Mouse (Mus musculus): ENCODE data around the gene Hist1h3g. TPM values are rescaled to one million over a fixed set of nuclear protein-coding genes. Genes with fewer than 3 reads are reported as not detected.
A peak's percentile ranks its signal among the peaks of the same experiment; 100 is the strongest.
"Not testable (repeated sequence)": the region's sequence is repeated elsewhere in the genome, so short reads cannot be mapped to it uniquely, and the experiment has no call there.

The Hist1h3g gene
- polyA plus RNA-seq, 1 experiment from 2014 or later: 5.3 TPM

- peak; percentile 89 for ATAC-seq
- WGBS: under 1% methylated on average over 56 of the region's 70 CpGs
Measured at GRCm38 (mm10) chr13:23530901-23531875, 4.0 kb upstream of the Hist1h3g start, which contains the start of gene Hist1h4h. TSS of gene Hist1h4h (plus strand) at chr13:23531050.

GRCm38 (mm10) chr13:23532262-23533075 lies 2.8 kb upstream of the Hist1h3g start:
- no peaks in the 10 kb centered on the region for H3K36me3 ChIP-seq
- peaks cover 53% of the 10 kb centered on the region for H3K4me1 ChIP-seq (replicated peaks)

More at GRCm38 (mm10) chr13:23530901-23531875, 4.0 kb upstream of the Hist1h3g start, which contains the start of gene Hist1h4h:
- H3K9ac ChIP-seq (replicated peaks): peak within 1 kb of the TSS; percentile 80
- peak within 1 kb of the TSS; percentile 98 for H3K27ac ChIP-seq
- no peaks in the 10 kb centered on the region for H3K9me3 ChIP-seq
- peaks cover 45% of the 10 kb centered on the region for H3K4me1 ChIP-seq (replicated peaks)
- peak within 1 kb of the TSS; percentile 55 for H3K4me3 ChIP-seq (replicated peaks)
- no peaks in the 10 kb centered on the region for H3K36me3 ChIP-seq
- peak within 1 kb of the TSS; percentile 76 for H3K4me2 ChIP-seq (replicated peaks)
- no peaks in the 10 kb centered on the region for H3K27me3 ChIP-seq

GRCm38 (mm10) chr13:23533560-23534367 lies 1.5 kb upstream of the Hist1h3g start, which contains the start of gene Hist1h2af:
TSS of gene Hist1h2af (plus strand) at chr13:23533906.
- H3K27me3 ChIP-seq, H3K36me3 ChIP-seq, H3K9me3 ChIP-seq: not testable (repeated sequence)
- peak; percentile 49; the same call in 1 of the 2 replicates for ATAC-seq
- Histone ChIP-seq H3K4me1 (replicated peaks) (peaks cover 53% of the 10 kb centered on the region), H3K4me2 (replicated peaks) (peak within 1 kb of the TSS; percentile 76), H3K9ac (replicated peaks) (peak within 1 kb of the TSS; percentile 54), H3K27ac (peak within 1 kb of the TSS; percentile 98), H3K4me3 (replicated peaks) (peak within 1 kb of the TSS; percentile 55)
- WGBS: 0% methylated on average over 25 of the region's 53 CpGs

More at GRCm38 (mm10) chr13:23532262-23533075, 2.8 kb upstream of the Hist1h3g start:
- H3K4me2 ChIP-seq (replicated peaks): peak overlapping the region; percentile 76
- WGBS: 22% methylated on average over 9 of the region's 9 CpGs
- H3K9ac ChIP-seq (replicated peaks): peak overlapping the region; percentile 80
- H3K9me3 ChIP-seq: no peaks in the 10 kb centered on the region
- H3K27me3 ChIP-seq: no peaks in the 10 kb centered on the region
- peak overlapping the region; percentile 98 for H3K27ac ChIP-seq
- ATAC-seq: no peak
- peak overlapping the region; percentile 55 for H3K4me3 ChIP-seq (replicated peaks)

GRCm38 (mm10) chr13:23534368-23535131 lies 672 bp upstream of the Hist1h3g start:
- Histone ChIP-seq H3K4me1 (replicated peaks) (peaks cover 47% of the 10 kb centered on the region), H3K27ac (peak overlapping the region; percentile 72), H3K9ac (replicated peaks) (peak overlapping the region; percentile 48), H3K27me3 (no peaks in the 10 kb centered on the region), H3K4me2 (replicated peaks) (peak overlapping the region; percentile 76), H3K36me3 (no peaks in the 10 kb centered on the region), H3K4me3 (replicated peaks) (peak overlapping the region; percentile 55), H3K9me3 (no peaks in the 10 kb centered on the region)
- peak; percentile 0; the same call in 1 of the 2 replicates for ATAC-seq
- WGBS: under 1% methylated on average over 15 of the region's 15 CpGs

GRCm38 (mm10) chr13:23536076-23536822 lies 1.0 kb downstream of the Hist1h3g start:
- Histone ChIP-seq H3K4me3 (replicated peaks) (peak overlapping the region; percentile 55), H3K36me3 (no peaks in the 10 kb centered on the region), H3K27me3 (no peaks in the 10 kb centered on the region), H3K27ac (no peak overlapping the region), H3K9ac (replicated peaks) (peak overlapping the region; percentile 59), H3K4me2 (replicated peaks) (peak overlapping the region; percentile 76), H3K4me1 (replicated peaks) (peaks cover 42% of the 10 kb centered on the region), H3K9me3 (no peaks in the 10 kb centered on the region)
- WGBS: 18% methylated on average over 7 of the region's 7 CpGs
- no peak for ATAC-seq

GRCm38 (mm10) chr13:23537006-23537710 lies 1.9 kb downstream of the Hist1h3g start:
- WGBS: 79% methylated on average over 3 of the region's 3 CpGs
- H3K4me3 ChIP-seq (replicated peaks): no peak overlapping the region; the same call in 1 of the 2 replicates

GRCm38 (mm10) chr13:23538249-23538648 lies 3.0 kb downstream of the Hist1h3g start:
- 75% methylated on average over 5 of the region's 5 CpGs for WGBS

More at GRCm38 (mm10) chr13:23537006-23537710, 1.9 kb downstream of the Hist1h3g start:
- no peak overlapping the region for H3K27ac ChIP-seq
- no peaks in the 10 kb centered on the region for H3K9me3 ChIP-seq
- H3K4me1 ChIP-seq (replicated peaks): peaks cover 38% of the 10 kb centered on the region
- no peaks in the 10 kb centered on the region for H3K36me3 ChIP-seq
- H3K9ac ChIP-seq (replicated peaks): no peak overlapping the region
- H3K4me2 ChIP-seq (replicated peaks): peak overlapping the region; percentile 76
- H3K27me3 ChIP-seq: no peaks in the 10 kb centered on the region
- ATAC-seq: no peak

GRCm38 (mm10) chr13:23539821-23540220 lies 4.6 kb downstream of the Hist1h3g start:
- not testable (repeated sequence) for H3K27ac ChIP-seq; H3K4me2 ChIP-seq (replicated peaks); H3K36me3 ChIP-seq; H3K9ac ChIP-seq (replicated peaks); H3K4me3 ChIP-seq (replicated peaks); ATAC-seq; H3K9me3 ChIP-seq; H3K27me3 ChIP-seq
- peaks cover 25% of the 10 kb centered on the region for H3K4me1 ChIP-seq (replicated peaks)
- 70% methylated on average over 1 of the region's 1 CpGs for WGBS

More at GRCm38 (mm10) chr13:23538249-23538648, 3.0 kb downstream of the Hist1h3g start:
- H3K4me1 ChIP-seq (replicated peaks): peaks cover 33% of the 10 kb centered on the region
- H3K27me3 ChIP-seq: no peaks in the 10 kb centered on the region
- H3K36me3 ChIP-seq: no peaks in the 10 kb centered on the region
- H3K4me2 ChIP-seq (replicated peaks): no peak overlapping the region
- no peak overlapping the region for H3K9ac ChIP-seq (replicated peaks)
- no peaks in the 10 kb centered on the region for H3K9me3 ChIP-seq
- H3K27ac ChIP-seq: no peak overlapping the region
- no peak overlapping the region for H3K4me3 ChIP-seq (replicated peaks)
- ATAC-seq: no peak

GRCm38 (mm10) chr13:23541497-23541896 lies 6.3 kb downstream of the Hist1h3g start:
- Histone ChIP-seq H3K4me3 (replicated peaks) (no peak overlapping the region), H3K4me2 (replicated peaks) (no peak overlapping the region), H3K9me3 (no peaks in the 10 kb centered on the region), H3K4me1 (replicated peaks) (peaks cover 16% of the 10 kb centered on the region), H3K27me3 (no peaks in the 10 kb centered on the region), H3K36me3 (no peaks in the 10 kb centered on the region), H3K27ac (no peak overlapping the region), H3K9ac (replicated peaks) (no peak overlapping the region)
- ATAC-seq: no peak
- WGBS: 90% methylated on average over 3 of the region's 3 CpGs

All from midbrain, embryonic 13.5 days (tissue).